Mouse (Mus musculus): ENCODE measurements around the gene Serpina6. TPM values are rescaled to one million over a fixed set of nuclear protein-coding genes. Genes with fewer than 3 reads are reported as not detected.

The Serpina6 gene
- 13.0 TPM in 1 of 2 replicates, not detected in the other for polyA plus RNA-seq (2015; fragmentation: Nextera tagmentation; extraction: Ambion mirVana)

DNA sequence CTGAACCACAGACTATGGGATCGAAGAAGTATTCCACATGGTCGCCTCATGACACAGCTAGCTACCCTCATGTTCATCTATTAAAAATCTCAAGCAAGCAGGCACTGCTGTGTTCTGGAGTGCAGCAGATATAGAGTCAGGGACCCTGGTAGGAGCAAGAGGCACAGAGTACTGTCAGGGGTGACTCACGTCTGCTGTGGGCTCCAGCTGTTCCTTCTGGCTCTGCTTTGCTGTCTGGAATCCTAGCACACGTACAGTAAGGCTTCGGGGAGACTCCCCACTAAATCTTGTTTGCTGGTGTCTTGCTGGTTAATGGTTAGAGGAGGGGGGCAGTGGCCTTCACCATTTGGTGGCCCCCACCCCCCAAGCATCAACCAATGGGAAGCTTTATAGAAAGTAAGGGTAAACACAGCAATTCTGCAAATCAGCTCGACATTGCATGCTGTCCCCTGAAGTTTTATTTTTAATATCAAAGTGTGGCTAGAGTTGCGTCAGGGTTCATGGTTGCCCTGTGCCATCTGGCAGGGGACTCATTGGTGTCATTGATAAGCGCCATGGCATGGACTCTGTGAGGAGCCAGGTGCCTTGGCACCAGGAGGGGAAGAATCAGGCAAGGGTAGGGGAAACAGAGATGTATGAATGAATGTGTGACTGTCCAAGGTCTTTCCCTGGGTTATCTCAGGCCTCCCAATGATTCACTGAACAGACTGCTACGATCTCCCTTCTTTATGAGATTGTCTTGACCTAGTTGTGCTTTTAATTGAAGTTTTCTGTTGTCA, at the start of gene Serpina6:
Serpina6 (minus strand) TSS at position 365 of the 779 bp plus-strand sequence.
- Histone ChIP-seq H3K9me3 (no peaks in the 10 kb centered on the region), H3K4me1 (no peaks in the 10 kb centered on the region), H3K36me3 (no peaks in the 10 kb centered on the region), H3K27ac (no peak within 1 kb of the TSS), H3K4me3 (no peak within 1 kb of the TSS), H3K27me3 (no peaks in the 10 kb centered on the region), H3K9ac (no peak within 1 kb of the TSS), H3K4me2 (no peak within 1 kb of the TSS)
- 73% methylated on average over 9 of the region's 9 CpGs for WGBS
- no peak for ATAC-seq (ENCODE audit: insufficient number of reproducible peaks, insufficient read depth, low FRiP score, low TSS enrichment, low read depth)

DNA sequence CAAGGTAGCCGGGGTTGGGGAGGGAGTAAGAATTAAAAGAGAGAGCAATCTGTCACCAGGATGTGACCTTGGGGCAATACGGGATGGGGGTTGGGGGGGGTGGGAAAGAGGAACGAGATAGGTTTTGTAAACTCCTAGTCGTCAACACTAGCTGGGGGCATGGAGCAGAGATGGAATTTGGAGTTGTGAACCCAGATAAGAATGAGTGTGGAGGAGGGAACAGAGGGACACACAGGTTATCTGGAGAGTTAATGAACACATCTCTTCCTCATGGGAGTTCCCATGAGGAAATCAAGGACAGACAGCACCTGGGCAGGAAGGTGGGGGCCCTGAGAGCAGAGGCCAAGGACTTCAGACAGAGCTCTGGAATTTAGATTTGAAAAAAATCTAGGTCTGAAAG, 49.1 kb upstream of the Serpina6 start:
- H3K36me3 ChIP-seq, result no peaks in the 10 kb centered on the region
- no peak overlapping the region for H3K4me3 ChIP-seq
- no peaks in the 10 kb centered on the region for H3K9me3 ChIP-seq
- no peak overlapping the region for H3K27ac ChIP-seq
- H3K27me3 ChIP-seq, result no peaks in the 10 kb centered on the region
- H3K4me1 ChIP-seq, result no peaks in the 10 kb centered on the region
- ATAC-seq (ENCODE audit: insufficient number of reproducible peaks, insufficient read depth, low FRiP score, low TSS enrichment, low read depth), result no peak
- WGBS, result 75% methylated on average over 4 of the region's 4 CpGs
- H3K9ac ChIP-seq, result no peak overlapping the region
- no peak overlapping the region for H3K4me2 ChIP-seq

DNA sequence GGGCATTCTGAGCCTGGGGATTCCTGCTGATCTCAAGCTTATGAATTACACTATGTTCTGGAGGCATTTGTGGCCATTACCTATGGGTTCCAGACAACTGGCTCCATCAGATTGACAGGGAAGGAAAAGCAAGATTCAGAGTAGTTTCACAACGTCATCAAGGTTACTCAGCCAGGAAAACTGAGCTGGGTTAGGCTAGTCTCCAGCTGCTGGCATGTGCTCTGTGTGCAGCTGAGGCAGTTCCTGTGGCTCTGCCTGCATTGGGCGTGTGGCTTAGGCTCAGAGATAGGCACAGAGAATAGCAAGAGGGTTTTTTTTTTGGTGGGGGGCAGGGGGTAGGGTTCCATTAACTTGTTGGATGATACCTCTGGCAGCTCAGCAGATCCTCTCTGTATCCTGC, 48.5 kb upstream of the Serpina6 start:
- Histone ChIP-seq H3K4me2 (no peak overlapping the region), H3K36me3 (no peaks in the 10 kb centered on the region), H3K9me3 (no peaks in the 10 kb centered on the region), H3K4me3 (no peak overlapping the region), H3K9ac (no peak overlapping the region), H3K27me3 (no peaks in the 10 kb centered on the region), H3K4me1 (no peaks in the 10 kb centered on the region), H3K27ac (no peak overlapping the region)
- 65% methylated on average over 2 of the region's 2 CpGs for WGBS
- no peak for ATAC-seq (ENCODE audit: insufficient number of reproducible peaks, insufficient read depth, low FRiP score, low TSS enrichment, low read depth)

- H3K4me2 ChIP-seq, result no peak overlapping the region
- H3K27ac ChIP-seq, result no peak overlapping the region
- no peaks in the 10 kb centered on the region for H3K4me1 ChIP-seq
- H3K9ac ChIP-seq, result no peak overlapping the region
- H3K4me3 ChIP-seq, result no peak overlapping the region
- H3K27me3 ChIP-seq, result no peaks in the 10 kb centered on the region
- H3K36me3 ChIP-seq, result no peaks in the 10 kb centered on the region
- no peaks in the 10 kb centered on the region for H3K9me3 ChIP-seq
- WGBS, result 81% methylated on average over 4 of the region's 4 CpGs
- ATAC-seq (ENCODE audit: insufficient number of reproducible peaks, insufficient read depth, low FRiP score, low TSS enrichment, low read depth), result no peak
Observed at GRCm38 (mm10) chr12:103700144-103700750, 43.2 kb upstream of the Serpina6 start.

DNA sequence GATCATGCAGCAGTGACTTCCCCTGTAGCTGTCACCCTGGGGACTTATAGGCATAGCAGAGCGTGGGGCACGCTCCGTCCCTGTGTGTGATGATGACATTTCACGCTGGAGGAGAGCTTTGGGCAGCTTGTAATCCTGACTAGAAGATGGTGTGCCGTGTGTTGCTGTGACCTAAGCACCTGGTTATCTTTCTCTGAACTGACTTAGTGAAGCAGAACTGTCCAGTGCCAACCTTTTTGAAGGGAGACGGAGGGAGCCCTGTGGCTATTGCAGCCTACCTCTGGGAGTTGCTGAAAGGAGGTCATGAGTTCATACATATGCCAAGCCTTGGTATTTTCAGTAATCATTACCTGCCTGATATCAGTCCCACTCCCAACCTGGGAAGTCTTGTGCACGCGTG, 38.4 kb upstream of the Serpina6 start, which contains the start of gene Serpina1f:
Serpina1f (minus strand) TSS at position 101 of the 400 bp plus-strand sequence.
- Histone ChIP-seq H3K27ac (no peak within 1 kb of the TSS), H3K9ac (no peak within 1 kb of the TSS), H3K36me3 (no peaks in the 10 kb centered on the region), H3K4me2 (no peak within 1 kb of the TSS), H3K27me3 (no peaks in the 10 kb centered on the region), H3K4me1 (no peaks in the 10 kb centered on the region), H3K9me3 (no peaks in the 10 kb centered on the region; the same call in 1 of the 2 replicates), H3K4me3 (no peak within 1 kb of the TSS)
- ATAC-seq (ENCODE audit: insufficient number of reproducible peaks, insufficient read depth, low FRiP score, low TSS enrichment, low read depth), result no peak
- WGBS, result 84% methylated on average over 8 of the region's 8 CpGs

DNA sequence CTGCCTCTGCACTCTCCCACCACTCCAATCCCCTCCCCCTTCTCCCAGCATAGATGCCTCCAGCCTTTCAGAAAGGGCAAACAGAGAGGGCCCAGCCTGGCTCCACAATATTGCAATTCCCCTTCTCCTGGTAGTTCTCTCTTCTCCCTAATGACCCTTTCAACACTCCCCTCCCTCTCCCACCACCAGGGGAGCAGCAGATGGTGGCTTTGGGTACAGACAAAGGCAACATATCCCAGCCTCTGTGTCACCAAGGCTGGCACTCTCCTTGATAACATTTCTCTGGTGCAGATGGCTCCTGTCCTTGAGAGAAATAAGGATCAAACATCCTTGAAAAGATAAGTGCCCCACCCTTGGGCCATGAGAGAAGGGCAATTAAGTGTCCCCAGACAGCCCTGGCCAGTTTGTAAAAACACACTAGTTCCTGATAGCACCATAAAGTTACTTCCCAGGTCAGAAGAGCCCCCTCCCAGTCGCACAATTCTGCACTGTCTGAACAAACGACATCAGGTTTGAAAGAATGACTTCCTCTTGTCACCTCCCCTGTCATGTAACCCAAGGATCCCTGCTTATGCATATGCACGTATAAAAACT, 31.3 kb upstream of the Serpina6 start:
- ATAC-seq (ENCODE audit: insufficient number of reproducible peaks, insufficient read depth, low FRiP score, low TSS enrichment, low read depth), result no peak

DNA sequence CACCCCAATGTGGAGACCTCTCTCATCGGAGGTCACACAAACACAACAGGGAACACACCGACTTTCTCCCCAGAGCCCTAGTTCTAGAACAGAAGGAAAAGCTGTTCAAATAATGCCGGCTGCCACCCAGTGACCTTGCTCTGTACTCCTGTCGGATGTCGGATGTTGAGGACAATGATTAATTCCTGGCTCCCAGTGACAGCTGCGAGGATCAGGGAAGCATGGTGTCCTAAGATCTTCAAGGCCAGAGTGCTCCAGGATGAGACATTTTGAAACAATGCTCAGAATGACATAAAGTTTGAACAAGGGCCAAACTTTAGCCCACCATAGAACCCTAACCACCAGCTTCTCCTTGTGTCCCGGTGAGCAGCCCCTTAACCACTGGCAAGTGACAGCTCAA, 30.0 kb upstream of the Serpina6 start:
- Histone ChIP-seq H3K36me3 (no peaks in the 10 kb centered on the region), H3K27me3 (no peaks in the 10 kb centered on the region), H3K4me1 (no peaks in the 10 kb centered on the region), H3K9ac (no peak overlapping the region), H3K4me3 (no peak overlapping the region), H3K4me2 (no peak overlapping the region), H3K27ac (no peak overlapping the region), H3K9me3 (no peaks in the 10 kb centered on the region)
- WGBS, result 77% methylated on average over 7 of the region's 7 CpGs
- no peak for ATAC-seq (ENCODE audit: insufficient number of reproducible peaks, insufficient read depth, low FRiP score, low TSS enrichment, low read depth)

More for the DNA sequence above, 31.3 kb upstream of the Serpina6 start:
- Histone ChIP-seq H3K4me2 (no peak overlapping the region), H3K36me3 (no peaks in the 10 kb centered on the region), H3K27me3 (no peaks in the 10 kb centered on the region), H3K4me3 (no peak overlapping the region), H3K27ac (no peak overlapping the region), H3K9me3 (no peaks in the 10 kb centered on the region; the same call in 1 of the 2 replicates), H3K9ac (no peak overlapping the region), H3K4me1 (no peaks in the 10 kb centered on the region)
- 57% methylated on average over 3 of the region's 3 CpGs for WGBS

DNA sequence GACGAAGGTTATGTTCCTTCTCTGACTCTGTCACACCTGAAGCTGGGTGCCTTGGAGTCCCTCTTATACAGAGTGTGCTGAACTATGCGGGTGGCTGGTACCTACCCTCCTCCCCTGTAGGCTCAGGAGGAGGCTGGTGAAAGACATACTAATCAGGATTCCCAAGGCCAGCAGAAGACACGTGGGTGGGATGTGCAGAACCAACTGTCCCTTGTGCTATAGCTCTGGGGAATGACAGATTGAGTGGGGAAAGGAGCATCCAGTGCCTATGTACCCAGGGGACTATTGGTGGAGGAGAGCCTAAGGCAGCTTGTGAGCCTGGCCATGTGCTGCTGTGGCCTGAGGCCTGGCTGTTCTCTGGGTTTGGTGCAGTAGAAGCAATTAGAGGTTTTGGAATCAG, 29.0 kb upstream of the Serpina6 start:
- 80% methylated on average over 3 of the region's 3 CpGs for WGBS
- Histone ChIP-seq H3K4me1 (no peaks in the 10 kb centered on the region), H3K4me3 (no peak overlapping the region), H3K9ac (no peak overlapping the region), H3K27ac (no peak overlapping the region), H3K4me2 (no peak overlapping the region), H3K36me3 (no peaks in the 10 kb centered on the region), H3K9me3 (no peaks in the 10 kb centered on the region), H3K27me3 (no peaks in the 10 kb centered on the region)
- no peak for ATAC-seq (ENCODE audit: insufficient number of reproducible peaks, insufficient read depth, low FRiP score, low TSS enrichment, low read depth)

- Histone ChIP-seq H3K27me3 (no peaks in the 10 kb centered on the region), H3K4me2 (no peak overlapping the region), H3K27ac (no peak overlapping the region), H3K36me3 (no peaks in the 10 kb centered on the region), H3K9ac (no peak overlapping the region), H3K4me3 (no peak overlapping the region), H3K9me3 (no peaks in the 10 kb centered on the region), H3K4me1 (no peaks in the 10 kb centered on the region)
- no peak for ATAC-seq (ENCODE audit: insufficient number of reproducible peaks, insufficient read depth, low FRiP score, low TSS enrichment, low read depth)
- 79% methylated on average over 3 of the region's 3 CpGs for WGBS
Observed at GRCm38 (mm10) chr12:103685386-103685785, 28.4 kb upstream of the Serpina6 start.

GRCm38 (mm10) chr12:103683775-103684174, 26.8 kb upstream of the Serpina6 start:
- ATAC-seq (ENCODE audit: insufficient number of reproducible peaks, insufficient read depth, low FRiP score, low TSS enrichment, low read depth), result no peak
- no peaks in the 10 kb centered on the region for H3K36me3 ChIP-seq
- 40% methylated on average over 4 of the region's 4 CpGs for WGBS
- H3K9me3 ChIP-seq, result no peaks in the 10 kb centered on the region
- H3K4me1 ChIP-seq, result no peaks in the 10 kb centered on the region
- no peaks in the 10 kb centered on the region for H3K27me3 ChIP-seq
- no peak overlapping the region for H3K4me3 ChIP-seq
- no peak overlapping the region for H3K27ac ChIP-seq
- H3K9ac ChIP-seq, result no peak overlapping the region
- no peak overlapping the region for H3K4me2 ChIP-seq

- Histone ChIP-seq H3K9me3 (no peaks in the 10 kb centered on the region), H3K4me1 (no peaks in the 10 kb centered on the region), H3K9ac (no peak overlapping the region), H3K4me3 (no peak overlapping the region), H3K4me2 (no peak overlapping the region), H3K27ac (no peak overlapping the region), H3K27me3 (no peaks in the 10 kb centered on the region), H3K36me3 (no peaks in the 10 kb centered on the region)
- 80% methylated on average over 2 of the region's 2 CpGs for WGBS
- ATAC-seq (ENCODE audit: insufficient number of reproducible peaks, insufficient read depth, low FRiP score, low TSS enrichment, low read depth), result no peak
Observed at GRCm38 (mm10) chr12:103681739-103682138, 24.7 kb upstream of the Serpina6 start.

GRCm38 (mm10) chr12:103681169-103681568, 24.2 kb upstream of the Serpina6 start:
- H3K36me3 ChIP-seq, result no peaks in the 10 kb centered on the region
- H3K4me2 ChIP-seq, result no peak overlapping the region
- no peaks in the 10 kb centered on the region for H3K27me3 ChIP-seq
- H3K4me3 ChIP-seq, result no peak overlapping the region
- WGBS, result 73% methylated on average over 2 of the region's 2 CpGs
- ATAC-seq (ENCODE audit: insufficient number of reproducible peaks, insufficient read depth, low FRiP score, low TSS enrichment, low read depth), result no peak
- no peaks in the 10 kb centered on the region for H3K4me1 ChIP-seq
- no peaks in the 10 kb centered on the region for H3K9me3 ChIP-seq
- H3K9ac ChIP-seq, result no peak overlapping the region
- H3K27ac ChIP-seq, result no peak overlapping the region
